Mouse (Mus musculus) layer of hippocampus, adult 2 months (tissue): ENCODE data around the gene 4931414P19Rik. TPM values are rescaled to one million over a fixed set of nuclear protein-coding genes. Genes with fewer than 3 reads are reported as not detected.

ENCODE experiments used
- DNase-seq, 2 experiments: peaks; one replicate each; pipeline ENCODE4 v3.0.0; 2022; ENCODE audit warnings: low spot score in 2 of 2
- H3K27ac ChIP-seq: fragments of 200-600 bp; 2 replicates; pipeline ENCODE4 v1.8.1; 2022
- H3K4me3 ChIP-seq: fragments of 200-600 bp; 2 replicates; pipeline ENCODE4 v1.8.1; 2022; ENCODE audit warnings: mild to moderate bottlenecking
- CTCF ChIP-seq: fragments of 200-600 bp; conservative IDR thresholded peaks from 2 replicates; pipeline ENCODE4 v1.8.1; 2022; ENCODE audit warnings: antibody characterized with exemption, mild to moderate bottlenecking, moderate library complexity
- total RNA-seq, 2 experiments: library from RNA; stranded (reverse); gene quantifications; 2 replicates each; pipeline ENCODE4 v1.2.3; 2021

Gene 4931414P19Rik
- total RNA-seq, 2 experiments from 2014 or later, result 5.8 to 7.1 TPM

GRCm38 (mm10) chr14:54640946-54641304 lies 35.1 kb upstream of the 4931414P19Rik start, which contains the start of gene Gm17606:
Gm17606 (plus strand) TSS chr14:54640952.
- TF ChIP-seq CTCF, result no peak
- peak within 1 kb of the TSS; percentile 83 for H3K27ac ChIP-seq
- H3K4me3 ChIP-seq, result peak within 1 kb of the TSS; percentile 92
- no peak for DNase-seq

- no peak overlapping the region for H3K4me3 ChIP-seq
- no peak overlapping the region for H3K27ac ChIP-seq
- no peak for TF ChIP-seq CTCF
- DNase-seq, result no peak
These were observed 34.3 kb upstream of the 4931414P19Rik start for GRCm38 (mm10) chr14:54640121-54640520.

GRCm38 (mm10) chr14:54638210-54638609 lies 32.4 kb upstream of the 4931414P19Rik start:
- TF ChIP-seq CTCF, result peak; percentile 70
- DNase-seq, result peak in 1 of 2 experiments; percentile 57
- H3K27ac ChIP-seq, result no peak overlapping the region
- no peak overlapping the region for H3K4me3 ChIP-seq

GRCm38 (mm10) chr14:54636954-54637353 lies 31.2 kb upstream of the 4931414P19Rik start:
- Histone ChIP-seq H3K4me3 (no peak overlapping the region), H3K27ac (no peak overlapping the region)
- peak; percentile 97 for TF ChIP-seq CTCF
- peak in 1 of 2 experiments; percentile 69 for DNase-seq

GRCm38 (mm10) chr14:54634182-54634581 lies 28.4 kb upstream of the 4931414P19Rik start:
- no peak for DNase-seq
- peak; percentile 52 for TF ChIP-seq CTCF
- Histone ChIP-seq H3K27ac (no peak overlapping the region), H3K4me3 (no peak overlapping the region)

GRCm38 (mm10) chr14:54632252-54632651 lies 26.5 kb upstream of the 4931414P19Rik start:
- no peak for DNase-seq
- no peak overlapping the region for H3K4me3 ChIP-seq
- no peak for TF ChIP-seq CTCF
- H3K27ac ChIP-seq, result no peak overlapping the region

GRCm38 (mm10) chr14:54631240-54631599 lies 25.4 kb upstream of the 4931414P19Rik start:
- Histone ChIP-seq H3K4me3 (no peak overlapping the region), H3K27ac (no peak overlapping the region)
- no peak for TF ChIP-seq CTCF
- DNase-seq, result no peak

GRCm38 (mm10) chr14:54630583-54631239 lies 24.9 kb upstream of the 4931414P19Rik start:
- TF ChIP-seq CTCF, result no peak
- H3K4me3 ChIP-seq, result no peak overlapping the region
- no peak overlapping the region for H3K27ac ChIP-seq
- DNase-seq, result no peak

GRCm38 (mm10) chr14:54629797-54630196 lies 24.0 kb upstream of the 4931414P19Rik start:
- TF ChIP-seq CTCF, result no peak
- Histone ChIP-seq H3K27ac (no peak overlapping the region), H3K4me3 (no peak overlapping the region)
- DNase-seq, result no peak

GRCm38 (mm10) chr14:54628103-54628502 lies 22.3 kb upstream of the 4931414P19Rik start:
- Histone ChIP-seq H3K27ac (no peak overlapping the region), H3K4me3 (no peak overlapping the region)
- TF ChIP-seq CTCF, result no peak
- DNase-seq, result no peak

- no peak overlapping the region for H3K4me3 ChIP-seq
- TF ChIP-seq CTCF, result no peak
- no peak overlapping the region; the same call in 1 of the 2 replicates for H3K27ac ChIP-seq
- no peak for DNase-seq
These were observed 19.2 kb upstream of the 4931414P19Rik start for GRCm38 (mm10) chr14:54624976-54625375.

- Histone ChIP-seq H3K27ac (no peak overlapping the region), H3K4me3 (no peak overlapping the region)
- TF ChIP-seq CTCF, result no peak
- no peak for DNase-seq
These were observed 17.5 kb upstream of the 4931414P19Rik start for GRCm38 (mm10) chr14:54623334-54623733.

GRCm38 (mm10) chr14:54621133-54621532 lies 15.3 kb upstream of the 4931414P19Rik start, which contains the start of gene Psmb11:
Psmb11 (plus strand) TSS chr14:54621433.
- Histone ChIP-seq H3K27ac (no peak within 1 kb of the TSS), H3K4me3 (no peak within 1 kb of the TSS)
- DNase-seq, result no peak
- TF ChIP-seq CTCF, result no peak

- peak; percentile 80 to 87 for DNase-seq
- Histone ChIP-seq H3K27ac (peak within 1 kb of the TSS; percentile 94), H3K4me3 (peak within 1 kb of the TSS; percentile 80)
- no peak for TF ChIP-seq CTCF
These were observed 12.1 kb upstream of the 4931414P19Rik start, which contains the start of gene Psmb5 for GRCm38 (mm10) chr14:54617897-54618365. Psmb5 (minus strand) TSS chr14:54618022.
